Mouse (Mus musculus) forebrain, embryonic 13.5 days (tissue): ENCODE measurements around the gene Gm10392. TPM values are rescaled to one million over a fixed set of nuclear protein-coding genes. Genes with fewer than 3 reads are reported as not detected.

Experiments
- ATAC-seq: fragments of 200-750 bp; cut with Nextera tagmentation; 2 replicates; pipeline ENCODE4 v1.8.0; 2017
- H3K27ac ChIP-seq: fragments of 300-500 bp; sonication (generic); 2 replicates; pipeline ENCODE4 v1.5.1; 2015; ENCODE audit warnings: inconsistent platforms, mild to moderate bottlenecking, moderate library complexity
- H3K27me3 ChIP-seq: fragments of 300-500 bp; sonication (generic); 2 replicates; pipeline ENCODE4 v1.6.1; 2015; ENCODE audit warnings: mild to moderate bottlenecking, inconsistent platforms
- H3K36me3 ChIP-seq: fragments of 300-500 bp; sonication (generic); 2 replicates; pipeline ENCODE4 v1.6.1; 2015; ENCODE audit warnings: mild to moderate bottlenecking, inconsistent platforms; ENCODE audit not compliant: poor library complexity, severe bottlenecking
- H3K4me1 ChIP-seq: fragments of 300-500 bp; sonication (generic); 2 replicates; pipeline ENCODE4 v1.6.1; 2015; ENCODE audit warnings: inconsistent platforms
- H3K4me2 ChIP-seq: fragments of 300-500 bp; sonication (generic); 2 replicates; pipeline ENCODE4 v1.6.1; 2015; ENCODE audit warnings: inconsistent platforms, mild to moderate bottlenecking, moderate library complexity
- H3K4me3 ChIP-seq: fragments of 300-500 bp; sonication (generic); 2 replicates; pipeline ENCODE4 v1.5.1; 2015; ENCODE audit warnings: mild to moderate bottlenecking, inconsistent platforms
- H3K9ac ChIP-seq: fragments of 300-500 bp; sonication (generic); 2 replicates; pipeline ENCODE4 v1.6.1; 2015; ENCODE audit warnings: mild to moderate bottlenecking, inconsistent platforms
- H3K9me3 ChIP-seq: fragments of 300-500 bp; sonication (generic); replicated peaks from 2 replicates; pipeline ENCODE4 v1.6.1; 2016; ENCODE audit warnings: inconsistent platforms
- WGBS: fragments of 180-500 bp; shearing (Covaris S2); methylation state at CpG from one replicate; pipeline ENCODE4 v1.1.7; 2015; 5-methylcytosine and 5-hydroxymethylcytosine counted together
- polyA plus RNA-seq: library from polyadenylated mRNA; unstranded; fragments of >200 nt; fragmentation: Nextera tagmentation; extraction: Ambion mirVana; gene quantifications from 2 replicates; pipeline ENCODE4 v1.2.1, GENCODE M21; 2015

The Gm10392 gene
- polyA plus RNA-seq, 1 experiment from 2014 or later = 0.12 TPM

DNA sequence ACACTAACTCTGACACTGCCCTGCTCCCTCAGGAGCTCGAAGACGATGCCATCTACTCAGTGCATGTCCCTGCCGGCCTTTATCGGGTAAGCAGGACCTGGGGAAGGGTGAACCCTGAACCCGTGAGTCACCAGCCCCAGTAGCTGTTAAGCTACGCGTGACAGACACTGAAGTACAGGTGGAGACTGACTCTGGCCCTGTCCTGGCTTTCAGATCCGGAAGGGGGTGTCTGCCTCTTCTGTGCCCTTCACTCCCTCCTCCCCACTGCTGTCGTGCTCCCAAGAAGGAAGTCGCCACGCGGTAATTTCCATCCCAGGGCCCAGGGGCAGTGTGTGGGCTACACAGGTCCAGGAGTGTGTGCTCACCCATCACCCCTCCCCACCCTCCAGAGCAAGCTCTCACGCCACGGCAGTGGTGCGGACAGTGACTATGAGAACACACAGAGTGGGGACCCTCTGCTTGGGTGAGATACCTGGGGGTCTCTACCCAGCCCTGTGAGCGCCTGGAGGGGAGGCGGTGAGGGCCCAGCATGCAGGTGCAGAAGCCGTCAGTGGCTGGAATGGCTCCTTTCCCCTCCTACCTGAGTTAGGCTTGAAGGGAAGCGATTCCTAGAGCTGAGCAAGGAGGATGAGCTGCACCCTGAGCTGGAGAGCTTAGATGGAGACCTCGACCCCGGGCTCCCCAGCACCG lies 13.6 kb downstream of the Gm10392 start:
- no peak overlapping the region for H3K4me2 ChIP-seq
- WGBS = 91% methylated on average over 22 of the region's 22 CpGs
- H3K4me3 ChIP-seq = no peak overlapping the region
- H3K9ac ChIP-seq = no peak overlapping the region
- no peak for ATAC-seq
- H3K27ac ChIP-seq = no peak overlapping the region
- H3K36me3 ChIP-seq = peaks cover 75% of the 10 kb centered on the region
- H3K4me1 ChIP-seq = peaks cover 16% of the 10 kb centered on the region
- no peaks in the 10 kb centered on the region for H3K27me3 ChIP-seq
- no peaks in the 10 kb centered on the region for H3K9me3 ChIP-seq

DNA sequence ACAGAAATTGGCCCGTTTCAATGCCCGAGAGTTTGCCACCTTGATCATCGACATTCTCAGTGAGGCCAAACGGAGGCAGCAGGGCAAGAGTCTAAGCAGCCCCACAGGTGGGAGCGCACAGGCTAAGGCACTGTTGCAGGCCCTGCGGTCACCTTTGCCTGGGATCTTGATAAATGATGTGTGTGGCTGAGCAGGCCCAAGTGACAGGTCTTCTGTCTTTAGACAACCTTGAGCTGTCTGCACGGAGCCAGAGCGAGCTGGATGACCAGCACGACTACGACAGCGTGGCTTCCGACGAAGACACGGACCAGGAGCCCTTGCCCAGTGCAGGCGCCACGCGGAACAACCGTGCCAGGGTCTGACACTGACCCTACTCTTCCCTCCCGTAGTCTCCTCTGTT lies 14.6 kb downstream of the Gm10392 start:
- peaks cover 86% of the 10 kb centered on the region for H3K36me3 ChIP-seq
- peaks cover 19% of the 10 kb centered on the region for H3K4me1 ChIP-seq
- H3K4me3 ChIP-seq = no peak overlapping the region
- H3K4me2 ChIP-seq = no peak overlapping the region
- WGBS = 97% methylated on average over 19 of the region's 19 CpGs
- H3K27me3 ChIP-seq = no peaks in the 10 kb centered on the region
- no peak overlapping the region for H3K9ac ChIP-seq
- ATAC-seq = no peak
- no peak overlapping the region for H3K27ac ChIP-seq
- H3K9me3 ChIP-seq = no peaks in the 10 kb centered on the region

DNA sequence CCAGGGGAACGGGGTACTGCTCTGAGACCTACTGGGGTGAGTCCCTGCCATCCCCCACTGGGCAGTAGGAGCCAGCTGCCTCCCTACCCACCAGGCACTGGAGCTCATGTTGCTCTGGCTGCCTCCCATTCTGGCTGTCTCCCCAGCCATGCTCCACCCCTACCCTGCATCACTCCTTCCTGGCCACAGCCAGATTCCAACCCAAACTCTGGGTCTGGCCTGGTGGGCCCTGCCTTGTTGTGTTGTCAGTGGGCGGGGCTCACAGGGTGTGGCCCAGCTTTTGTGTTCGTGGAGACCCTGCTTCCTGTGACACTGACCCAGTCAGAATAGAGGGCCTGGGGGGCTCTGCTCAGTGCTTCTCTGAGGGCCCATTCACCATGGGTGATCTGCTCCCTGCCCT lies 15.5 kb downstream of the Gm10392 start:
- 69% methylated on average over 3 of the region's 3 CpGs for WGBS
- Histone ChIP-seq H3K4me1 (peaks cover 18% of the 10 kb centered on the region), H3K36me3 (peaks cover 90% of the 10 kb centered on the region), H3K9me3 (no peaks in the 10 kb centered on the region), H3K27me3 (no peaks in the 10 kb centered on the region), H3K27ac (no peak overlapping the region), H3K9ac (no peak overlapping the region), H3K4me2 (no peak overlapping the region), H3K4me3 (no peak overlapping the region)
- ATAC-seq = no peak

DNA sequence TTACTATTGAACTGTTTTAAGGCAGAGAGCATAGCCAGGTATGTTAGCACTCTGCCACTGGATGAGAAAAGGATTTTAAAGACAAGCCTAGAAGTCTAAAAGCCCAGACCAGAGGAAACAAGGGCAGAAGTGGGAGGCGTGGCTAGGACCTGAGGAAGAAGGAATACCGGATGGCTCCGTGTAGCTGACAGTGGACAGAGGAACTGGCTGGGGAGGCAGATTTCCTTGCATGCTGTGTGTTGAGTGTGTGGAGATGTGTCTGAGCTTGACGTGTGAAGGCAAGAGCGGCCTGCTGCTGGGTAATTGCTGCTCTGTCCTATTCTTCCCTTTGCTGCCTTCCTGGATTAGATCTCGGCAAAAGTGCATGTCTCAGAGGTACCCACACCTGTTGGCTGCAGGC lies 16.5 kb downstream of the Gm10392 start:
- Histone ChIP-seq H3K36me3 (peaks cover 86% of the 10 kb centered on the region), H3K27ac (no peak overlapping the region), H3K4me1 (peaks cover 24% of the 10 kb centered on the region), H3K9me3 (no peaks in the 10 kb centered on the region), H3K4me2 (no peak overlapping the region), H3K9ac (no peak overlapping the region), H3K4me3 (no peak overlapping the region), H3K27me3 (no peaks in the 10 kb centered on the region)
- ATAC-seq = no peak
- 89% methylated on average over 6 of the region's 6 CpGs for WGBS

DNA sequence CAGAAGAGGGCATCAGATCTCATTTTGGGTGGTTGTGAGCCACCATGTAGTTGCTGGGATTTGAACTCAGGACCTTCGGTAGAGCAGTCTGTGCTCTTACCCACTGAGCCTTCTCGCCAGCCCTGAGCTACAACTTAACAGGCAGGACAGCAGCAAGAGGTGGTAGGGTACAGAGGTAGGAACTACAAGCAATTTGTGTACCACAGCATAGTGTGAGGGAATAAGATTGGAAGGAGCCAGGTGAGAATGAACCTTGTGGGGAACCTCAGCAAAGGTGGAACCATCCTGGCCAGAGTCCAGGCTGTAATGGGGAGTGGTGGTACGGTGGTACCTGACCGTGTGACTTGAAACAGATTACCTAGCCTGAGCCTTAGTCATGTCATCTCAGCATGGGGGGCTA lies 17.0 kb downstream of the Gm10392 start:
- H3K36me3 ChIP-seq = peaks cover 81% of the 10 kb centered on the region
- peaks cover 29% of the 10 kb centered on the region for H3K4me1 ChIP-seq

DNA sequence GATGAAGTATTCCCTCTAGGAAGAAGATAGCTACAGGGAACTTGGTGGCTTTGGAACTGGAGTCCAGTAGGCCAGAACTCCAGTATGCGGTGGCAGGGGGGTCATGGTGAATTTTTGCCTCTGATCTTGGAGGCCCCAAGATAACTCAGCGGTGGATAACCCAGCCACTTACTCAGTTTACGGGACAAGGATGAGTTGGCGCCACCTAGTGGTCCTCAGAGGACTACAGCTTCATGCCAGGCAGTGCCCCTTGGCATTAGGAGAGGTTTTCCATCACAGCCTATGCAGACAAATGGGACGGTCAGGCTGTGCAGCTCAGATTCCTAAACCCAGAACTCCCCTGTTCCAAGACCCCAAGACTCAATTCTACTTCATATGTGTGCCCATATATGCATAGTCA lies 17.6 kb downstream of the Gm10392 start:
- H3K27ac ChIP-seq = 0 out of 2 replicates have a peak overlapping the region, but pooled peaks have one; percentile 14
- H3K27me3 ChIP-seq = no peaks in the 10 kb centered on the region
- H3K36me3 ChIP-seq = peaks cover 75% of the 10 kb centered on the region

More for the DNA sequence above, 17.0 kb downstream of the Gm10392 start:
- H3K27ac ChIP-seq = no peak overlapping the region
- ATAC-seq = no peak
- H3K27me3 ChIP-seq = no peaks in the 10 kb centered on the region
- no peaks in the 10 kb centered on the region for H3K9me3 ChIP-seq
- no peak overlapping the region for H3K4me2 ChIP-seq
- WGBS = 95% methylated on average over 4 of the region's 4 CpGs
- H3K4me3 ChIP-seq = no peak overlapping the region
- no peak overlapping the region for H3K9ac ChIP-seq

DNA sequence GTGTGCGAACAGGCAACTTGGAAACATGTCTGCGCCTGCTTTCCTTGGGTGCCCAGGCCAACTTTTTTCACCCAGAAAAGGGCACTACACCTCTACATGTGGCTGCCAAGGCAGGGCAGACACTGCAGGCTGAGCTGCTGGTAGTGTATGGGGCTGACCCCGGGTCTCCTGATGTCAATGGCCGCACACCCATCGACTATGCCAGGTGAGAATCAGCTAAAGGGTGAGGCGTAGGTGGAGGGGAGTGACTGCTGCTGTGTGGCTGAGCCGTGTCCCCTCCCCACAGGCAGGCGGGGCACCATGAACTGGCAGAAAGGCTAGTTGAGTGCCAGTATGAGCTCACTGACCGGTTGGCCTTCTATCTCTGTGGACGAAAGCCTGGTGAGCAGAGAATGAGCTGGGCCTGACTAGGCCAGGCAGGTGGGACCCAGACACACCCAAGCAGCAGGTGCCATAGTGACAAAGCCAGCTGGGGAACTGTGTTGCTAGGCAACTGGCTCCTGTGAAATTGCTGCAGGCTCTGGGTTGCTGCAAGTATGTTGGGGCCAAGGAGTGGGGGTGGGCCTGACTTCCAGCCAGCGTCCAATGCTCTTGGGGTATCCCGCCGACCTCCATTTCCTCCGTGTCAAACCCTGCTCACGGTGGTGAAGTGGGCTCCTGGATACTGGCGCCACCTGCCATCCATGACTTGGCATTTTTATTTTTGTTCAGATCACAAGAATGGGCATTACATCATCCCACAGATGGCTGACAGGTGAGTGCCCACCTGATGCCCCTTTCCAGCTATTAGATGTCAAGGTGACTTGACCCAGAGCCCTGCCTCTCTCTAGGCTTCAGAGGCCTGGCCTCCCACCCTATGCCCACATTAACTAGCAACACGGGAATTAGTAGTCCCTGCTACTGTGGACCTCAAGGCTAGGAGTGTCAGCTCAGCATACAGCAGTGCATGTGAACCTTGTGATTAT lies 18.4 kb downstream of the Gm10392 start:
- peaks cover 67% of the 10 kb centered on the region for H3K36me3 ChIP-seq
- no peak overlapping the region for H3K4me2 ChIP-seq
- H3K4me3 ChIP-seq = no peak overlapping the region
- H3K27ac ChIP-seq = 0 out of 2 replicates have a peak overlapping the region, but pooled peaks have one; percentile 14
- no peaks in the 10 kb centered on the region for H3K27me3 ChIP-seq
- H3K4me1 ChIP-seq = peaks cover 36% of the 10 kb centered on the region
- no peak overlapping the region for H3K9ac ChIP-seq
- 79% methylated on average over 17 of the region's 17 CpGs for WGBS
- H3K9me3 ChIP-seq = no peaks in the 10 kb centered on the region
- ATAC-seq = no peak

More for the DNA sequence above, 17.6 kb downstream of the Gm10392 start:
- no peak overlapping the region for H3K4me2 ChIP-seq
- ATAC-seq = peak; percentile 41; the same call in 1 of the 2 replicates
- no peak overlapping the region for H3K9ac ChIP-seq
- H3K4me3 ChIP-seq = no peak overlapping the region
- 25% methylated on average over 5 of the region's 5 CpGs for WGBS
- H3K9me3 ChIP-seq = no peaks in the 10 kb centered on the region
- peaks cover 31% of the 10 kb centered on the region for H3K4me1 ChIP-seq

DNA sequence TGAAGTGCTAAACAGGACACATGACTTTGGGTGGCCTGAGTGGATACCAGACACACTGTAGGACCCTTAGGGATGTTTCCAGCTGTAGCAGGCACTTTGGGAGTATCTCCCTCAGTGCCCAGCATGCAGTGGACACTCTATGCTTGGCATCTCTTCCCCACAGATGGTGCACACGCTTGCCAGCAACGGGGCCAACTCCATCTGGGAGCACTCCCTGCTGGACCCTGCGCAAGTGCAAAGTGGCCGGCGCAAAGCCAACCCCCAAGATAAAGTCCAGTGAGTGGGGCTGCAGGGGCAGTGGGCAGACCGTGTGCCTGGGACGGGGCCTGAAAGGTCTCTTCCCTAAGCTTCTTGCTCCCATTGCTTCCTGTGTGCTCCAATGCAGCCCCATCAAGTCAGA lies 19.6 kb downstream of the Gm10392 start:
- Histone ChIP-seq H3K36me3 (peaks cover 54% of the 10 kb centered on the region), H3K27me3 (no peaks in the 10 kb centered on the region), H3K4me2 (no peak overlapping the region), H3K4me1 (peaks cover 49% of the 10 kb centered on the region), H3K9me3 (no peaks in the 10 kb centered on the region), H3K4me3 (no peak overlapping the region), H3K9ac (no peak overlapping the region), H3K27ac (no peak overlapping the region)
- no peak for ATAC-seq
- 82% methylated on average over 7 of the region's 7 CpGs for WGBS

DNA sequence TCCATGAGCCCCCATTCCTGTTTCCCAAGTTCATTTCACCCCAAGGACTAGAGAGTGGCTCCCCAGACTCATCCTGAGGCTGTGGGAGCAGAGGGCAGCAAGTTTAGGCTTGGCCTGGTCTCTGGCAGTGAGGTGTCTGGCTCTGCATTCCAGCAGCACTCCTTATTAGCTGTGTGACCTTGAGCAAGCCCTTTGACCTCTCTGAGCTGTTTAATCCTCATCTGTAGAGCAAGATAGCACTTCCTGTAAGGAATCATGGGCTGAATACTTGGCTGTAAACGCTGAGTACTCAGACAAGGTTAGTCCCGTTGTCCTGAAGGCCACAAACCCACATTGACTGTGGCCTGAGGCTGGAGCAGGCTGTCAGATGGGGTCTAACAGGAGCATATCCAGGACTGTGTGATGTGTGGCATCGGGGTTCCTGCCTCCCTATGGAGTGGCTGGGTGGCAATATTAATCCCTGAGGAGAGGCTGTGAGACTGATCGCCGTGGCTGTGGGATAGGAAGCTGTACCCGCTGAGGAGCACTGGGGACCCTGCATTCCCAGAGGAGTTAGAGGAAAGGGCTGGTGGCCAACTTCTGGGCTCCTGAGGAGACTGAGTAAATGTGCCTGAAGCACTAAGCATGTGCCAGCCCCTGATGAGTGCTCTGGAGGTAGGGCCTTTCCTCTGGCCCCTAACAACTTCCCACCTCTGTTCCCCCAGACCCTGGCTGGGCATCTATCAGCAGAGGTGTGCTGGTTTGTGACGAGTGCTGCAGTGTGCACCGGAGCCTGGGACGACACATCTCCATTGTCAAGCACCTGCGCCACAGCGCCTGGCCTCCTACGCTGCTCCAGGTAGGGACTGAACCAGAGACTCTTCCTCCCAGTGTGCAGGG lies 20.5 kb downstream of the Gm10392 start:
- Histone ChIP-seq H3K27me3 (no peaks in the 10 kb centered on the region), H3K9ac (peak overlapping the region; percentile 7; the same call in 1 of the 2 replicates), H3K9me3 (no peaks in the 10 kb centered on the region), H3K36me3 (peaks cover 46% of the 10 kb centered on the region), H3K4me1 (peaks cover 55% of the 10 kb centered on the region), H3K27ac (peak overlapping the region; percentile 44), H3K4me3 (no peak overlapping the region), H3K4me2 (no peak overlapping the region)
- ATAC-seq = no peak
- WGBS = 78% methylated on average over 12 of the region's 12 CpGs

DNA sequence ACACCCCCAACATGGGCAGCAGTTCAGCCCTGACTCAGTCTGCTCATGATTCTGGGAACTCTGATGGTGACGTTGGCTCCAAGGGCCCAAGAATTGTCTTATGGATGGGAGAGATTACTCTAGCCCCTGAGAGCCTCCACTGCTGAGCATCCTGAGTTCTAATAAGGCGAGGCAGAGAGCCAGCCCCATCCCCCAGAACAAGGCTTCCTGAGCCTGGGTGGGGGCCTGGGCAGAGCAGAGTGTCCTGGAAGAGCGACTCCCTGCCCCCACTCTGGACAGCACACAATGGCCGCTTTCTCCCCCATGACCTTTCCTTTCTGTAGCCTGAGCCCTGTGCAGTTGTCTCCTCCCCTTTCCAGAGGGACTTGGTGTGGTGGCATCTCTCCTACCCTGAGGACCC lies 21.1 kb downstream of the Gm10392 start:
- no peak for ATAC-seq
- peaks cover 56% of the 10 kb centered on the region for H3K4me1 ChIP-seq
- 29% methylated on average over 4 of the region's 4 CpGs for WGBS
- H3K36me3 ChIP-seq = peaks cover 39% of the 10 kb centered on the region
- H3K4me3 ChIP-seq = no peak overlapping the region
- H3K27ac ChIP-seq = peak overlapping the region; percentile 44
- H3K9me3 ChIP-seq = no peaks in the 10 kb centered on the region
- no peak overlapping the region for H3K4me2 ChIP-seq
- peak overlapping the region; percentile 7; the same call in 1 of the 2 replicates for H3K9ac ChIP-seq
- no peaks in the 10 kb centered on the region for H3K27me3 ChIP-seq

DNA sequence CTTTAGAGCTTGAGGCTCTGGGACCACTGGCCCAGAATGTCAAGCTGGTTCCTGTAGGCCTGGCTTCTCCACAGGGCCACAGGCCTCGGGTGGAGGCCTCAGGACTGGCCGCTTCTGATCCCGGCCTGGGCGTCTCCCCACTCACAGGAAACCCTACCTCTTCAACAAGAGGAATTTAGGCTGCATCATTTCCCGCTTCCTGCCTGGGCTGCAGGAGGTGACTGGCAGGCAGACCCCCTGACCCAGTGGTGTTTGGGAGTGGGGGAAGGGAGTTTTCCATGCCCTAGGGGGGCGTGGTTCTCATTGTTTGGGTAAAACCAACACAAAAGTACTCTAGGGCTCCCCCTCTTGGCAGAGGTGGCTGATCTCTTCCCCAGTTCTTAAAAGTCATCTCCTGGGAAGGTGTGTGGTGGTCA lies 21.6 kb downstream of the Gm10392 start:
- Histone ChIP-seq H3K4me1 (peaks cover 61% of the 10 kb centered on the region), H3K9me3 (no peaks in the 10 kb centered on the region), H3K36me3 (peaks cover 34% of the 10 kb centered on the region), H3K4me3 (no peak overlapping the region), H3K27ac (no peak overlapping the region), H3K4me2 (no peak overlapping the region), H3K9ac (no peak overlapping the region), H3K27me3 (no peaks in the 10 kb centered on the region)
- WGBS = 23% methylated on average over 6 of the region's 6 CpGs
- ATAC-seq = no peak
